Mouse (Mus musculus): ENCODE data around the gene Lama1. TPM values are rescaled to one million over a fixed set of nuclear protein-coding genes. Genes with fewer than 3 reads are reported as not detected.

Gene Lama1
- polyA plus RNA-seq, 1 experiment from 2014 or later: 3.0 TPM

DNA sequence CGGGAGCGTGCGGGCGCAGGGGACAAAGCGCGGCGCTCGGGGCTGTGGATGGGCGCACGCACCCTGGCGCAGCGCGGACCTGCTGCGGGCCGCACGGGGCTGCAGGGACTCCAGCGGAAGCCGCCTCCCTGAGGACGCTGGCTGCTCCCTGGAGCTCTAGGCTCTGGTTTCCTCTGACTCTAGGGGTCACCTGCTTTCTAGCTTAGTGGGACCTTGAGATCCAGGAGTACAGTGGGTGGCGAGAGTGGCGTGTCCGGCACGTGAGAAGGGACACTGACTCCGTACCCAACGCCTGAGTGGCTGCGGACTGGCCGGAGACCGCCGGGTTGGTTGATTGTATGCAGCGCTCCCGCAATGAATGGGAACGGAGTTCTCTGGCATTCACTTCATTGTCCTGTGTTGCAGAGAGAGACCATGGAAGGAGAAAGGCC, 417 bp downstream of the Lama1 start:
- WGBS: 0% methylated on average over 32 of the region's 32 CpGs
- Histone ChIP-seq H3K36me3 (no peaks in the 10 kb centered on the region), H3K4me3 (replicated peaks) (peak overlapping the region; percentile 74), H3K27me3 (replicated peaks) (no peaks in the 10 kb centered on the region), H3K4me2 (replicated peaks) (peak overlapping the region; percentile 100), H3K9ac (peak overlapping the region; percentile 70), H3K4me1 (replicated peaks) (peaks cover 17% of the 10 kb centered on the region; the same call in 1 of the 2 replicates), H3K27ac (no peak overlapping the region), H3K9me3 (no peaks in the 10 kb centered on the region)
- ATAC-seq: peak; percentile 78

DNA sequence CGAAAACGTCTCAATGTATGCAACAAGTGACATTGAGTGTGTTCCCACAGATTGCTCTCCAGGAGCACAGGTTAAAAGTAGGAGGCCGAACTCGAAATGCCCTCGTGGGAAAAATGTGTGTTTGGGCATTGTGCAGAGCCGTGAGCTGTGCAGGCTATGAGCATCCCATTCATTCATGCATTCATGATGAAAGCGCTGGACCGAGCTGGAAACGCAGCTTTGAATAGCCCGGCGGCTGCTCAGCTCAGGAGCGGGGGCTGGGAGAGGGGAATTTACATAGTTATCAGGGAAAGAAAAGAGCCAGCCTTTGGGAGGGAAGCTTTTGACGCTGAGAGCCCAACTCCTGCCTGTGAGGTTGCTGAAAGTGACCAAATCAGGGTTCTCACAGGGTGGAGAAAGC, 1.2 kb downstream of the Lama1 start:
- H3K36me3 ChIP-seq: no peaks in the 10 kb centered on the region
- no peaks in the 10 kb centered on the region for H3K27me3 ChIP-seq (replicated peaks)
- WGBS: 5% methylated on average over 13 of the region's 13 CpGs
- H3K9ac ChIP-seq: no peak overlapping the region
- no peaks in the 10 kb centered on the region for H3K9me3 ChIP-seq
- no peak for ATAC-seq
- peak overlapping the region; percentile 100 for H3K4me2 ChIP-seq (replicated peaks)
- H3K4me1 ChIP-seq (replicated peaks): peaks cover 17% of the 10 kb centered on the region; the same call in 1 of the 2 replicates
- H3K4me3 ChIP-seq (replicated peaks): peak overlapping the region; percentile 74; the same call in 1 of the 2 replicates
- no peak overlapping the region for H3K27ac ChIP-seq

DNA sequence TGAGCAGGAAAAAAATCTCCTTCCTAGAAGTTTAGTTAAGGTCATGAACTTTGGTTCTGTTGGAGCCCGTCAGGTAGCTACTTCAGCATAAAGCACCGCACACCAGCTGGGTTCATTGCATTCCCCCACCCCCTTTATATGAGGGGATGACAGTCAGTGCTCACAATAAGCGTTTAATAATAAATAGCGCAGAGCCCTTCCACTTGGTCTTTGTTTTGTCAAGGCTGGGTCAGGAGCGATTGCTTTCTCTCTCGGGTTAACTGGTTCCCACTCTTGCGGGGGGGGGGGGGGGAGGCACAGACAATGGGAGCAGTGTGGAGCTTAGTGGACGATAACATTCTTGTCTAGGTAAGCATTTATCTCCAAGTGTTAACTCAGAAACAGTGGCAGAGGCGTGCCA, 4.7 kb downstream of the Lama1 start:
- no peaks in the 10 kb centered on the region for H3K9me3 ChIP-seq
- H3K4me3 ChIP-seq (replicated peaks): no peak overlapping the region
- no peaks in the 10 kb centered on the region for H3K36me3 ChIP-seq
- 18% methylated on average over 9 of the region's 9 CpGs for WGBS
- H3K27me3 ChIP-seq (replicated peaks): no peaks in the 10 kb centered on the region
- H3K27ac ChIP-seq: no peak overlapping the region
- H3K4me1 ChIP-seq (replicated peaks): peaks cover 17% of the 10 kb centered on the region; the same call in 1 of the 2 replicates
- no peak overlapping the region for H3K9ac ChIP-seq
- no peak overlapping the region for H3K4me2 ChIP-seq (replicated peaks)
- no peak for ATAC-seq

DNA sequence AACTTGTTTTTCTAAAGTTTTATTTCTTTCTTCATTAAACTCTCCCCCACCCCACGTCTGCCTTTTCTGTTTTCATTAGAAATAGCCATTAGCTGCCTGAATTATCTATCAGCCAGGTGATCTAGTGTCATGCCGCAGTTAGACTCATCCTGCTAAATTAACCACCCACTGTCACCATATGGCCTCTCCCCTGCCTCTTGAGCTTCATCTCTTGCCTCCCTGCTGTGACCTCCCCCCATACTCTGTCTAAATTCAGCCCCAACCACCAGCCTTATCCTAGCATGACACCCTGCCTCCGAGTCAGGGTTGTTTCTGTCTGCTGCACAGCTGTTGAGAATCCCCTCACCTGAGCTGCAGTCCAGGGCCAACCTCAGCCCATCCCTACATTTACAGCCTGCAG, 5.9 kb downstream of the Lama1 start:
- no peak overlapping the region for H3K4me3 ChIP-seq (replicated peaks)
- no peaks in the 10 kb centered on the region for H3K36me3 ChIP-seq
- peaks cover 13% of the 10 kb centered on the region; the same call in 1 of the 2 replicates for H3K4me1 ChIP-seq (replicated peaks)
- no peak for ATAC-seq
- no peak overlapping the region for H3K9ac ChIP-seq
- WGBS: 57% methylated on average over 3 of the region's 3 CpGs
- H3K4me2 ChIP-seq (replicated peaks): no peak overlapping the region
- H3K27me3 ChIP-seq (replicated peaks): no peaks in the 10 kb centered on the region
- no peak overlapping the region for H3K27ac ChIP-seq
- no peaks in the 10 kb centered on the region for H3K9me3 ChIP-seq

DNA sequence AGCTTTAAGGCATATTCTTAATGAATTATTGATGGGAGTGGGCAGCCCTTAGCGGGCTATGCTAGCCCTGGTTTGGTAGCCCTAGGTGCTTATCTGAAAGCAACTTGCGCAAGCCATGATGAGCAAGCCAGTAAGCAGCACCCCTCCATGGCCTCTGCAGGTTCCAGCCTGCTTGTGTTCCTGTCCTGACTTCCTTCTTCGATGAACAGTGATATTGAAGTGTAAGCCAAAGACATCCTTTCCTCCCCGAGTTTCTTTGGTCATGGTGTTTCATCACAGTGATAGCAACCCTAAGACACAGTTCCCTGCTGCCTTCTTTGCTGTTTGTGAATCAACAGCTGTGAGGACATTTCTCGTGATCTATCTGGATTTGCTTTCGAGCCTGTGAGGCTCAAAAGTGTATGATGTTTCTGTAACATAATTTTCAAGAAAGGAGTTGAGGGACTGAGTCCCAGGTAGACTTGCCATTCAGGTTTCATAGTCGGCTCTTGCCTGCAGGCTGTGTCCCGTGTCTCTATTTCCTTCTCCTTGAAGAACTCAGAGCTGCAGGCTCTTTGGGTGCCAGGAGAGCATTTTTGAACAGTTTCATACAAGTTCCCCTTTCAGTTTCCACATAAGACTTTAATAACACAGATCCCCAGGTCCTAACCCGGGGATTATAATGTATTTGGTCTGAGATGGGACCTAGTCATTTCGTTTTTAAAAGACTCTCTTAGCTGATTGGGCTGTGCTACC, 8.1 kb downstream of the Lama1 start:
- Histone ChIP-seq H3K27ac (no peak overlapping the region), H3K4me3 (replicated peaks) (no peak overlapping the region), H3K4me1 (replicated peaks) (peaks cover 6% of the 10 kb centered on the region; the same call in 1 of the 2 replicates), H3K9me3 (no peaks in the 10 kb centered on the region), H3K9ac (no peak overlapping the region), H3K4me2 (replicated peaks) (no peak overlapping the region), H3K27me3 (replicated peaks) (no peaks in the 10 kb centered on the region), H3K36me3 (no peaks in the 10 kb centered on the region)
- no peak for ATAC-seq
- 85% methylated on average over 10 of the region's 10 CpGs for WGBS

DNA sequence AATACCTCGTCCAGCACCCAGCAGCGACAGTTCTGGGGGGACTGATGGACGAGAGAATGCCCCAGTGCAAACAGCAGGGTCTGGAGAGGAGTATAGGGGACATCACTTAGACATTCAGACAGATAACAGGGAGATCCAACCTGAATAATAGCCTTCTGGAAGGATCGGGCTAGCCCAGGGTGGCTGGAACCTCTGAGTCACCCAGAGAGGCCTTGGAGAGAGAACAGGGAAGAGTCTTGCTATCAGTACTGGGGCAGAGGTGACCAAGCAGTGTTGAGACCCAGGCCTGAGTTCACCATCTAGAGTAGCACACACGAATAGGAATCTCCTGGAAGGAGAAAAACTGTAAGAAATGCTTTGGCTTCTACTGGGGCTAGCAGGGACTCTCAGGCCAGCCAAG, 9.3 kb downstream of the Lama1 start:
- H3K27ac ChIP-seq: no peak overlapping the region

DNA sequence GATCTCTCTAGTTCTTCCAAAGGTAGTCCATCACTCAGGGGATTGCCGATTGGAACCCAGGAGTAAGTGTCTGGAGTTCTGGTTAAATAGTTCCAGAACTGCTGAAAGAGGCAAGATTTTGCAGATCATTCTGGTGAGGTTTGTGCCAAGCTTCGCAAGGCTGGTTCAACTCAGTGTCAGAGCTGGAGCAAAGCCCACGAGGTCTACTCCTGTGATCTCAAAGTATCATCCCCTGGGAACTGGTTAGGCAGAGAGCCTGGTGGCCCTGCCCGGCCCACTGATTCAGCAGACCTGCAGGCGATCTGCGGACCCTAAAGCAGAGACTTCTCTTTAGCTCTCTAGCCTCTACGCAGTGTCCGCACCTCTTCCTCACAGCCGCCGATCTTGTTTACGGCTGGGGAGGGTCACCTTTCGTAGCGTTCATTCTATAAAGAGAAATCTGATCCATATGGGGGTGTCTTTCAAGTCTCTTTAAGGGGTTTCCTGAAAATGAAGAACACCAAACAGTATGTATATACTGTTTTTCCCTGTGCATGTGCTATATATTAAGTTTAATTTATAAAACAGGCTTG, 10.8 kb downstream of the Lama1 start:
- Histone ChIP-seq H3K27ac (no peak overlapping the region), H3K27me3 (replicated peaks) (no peaks in the 10 kb centered on the region), H3K4me3 (replicated peaks) (no peak overlapping the region), H3K9ac (no peak overlapping the region; the same call in 1 of the 2 replicates), H3K4me2 (replicated peaks) (no peak overlapping the region), H3K4me1 (replicated peaks) (peaks cover 3% of the 10 kb centered on the region; the same call in 1 of the 2 replicates), H3K36me3 (no peaks in the 10 kb centered on the region), H3K9me3 (no peaks in the 10 kb centered on the region)
- 48% methylated on average over 13 of the region's 13 CpGs for WGBS
- ATAC-seq: no peak

More for the DNA sequence above, 9.3 kb downstream of the Lama1 start:
- Histone ChIP-seq H3K9ac (no peak overlapping the region), H3K4me1 (replicated peaks) (peaks cover 6% of the 10 kb centered on the region; the same call in 1 of the 2 replicates), H3K36me3 (no peaks in the 10 kb centered on the region), H3K27me3 (replicated peaks) (no peaks in the 10 kb centered on the region), H3K4me3 (replicated peaks) (no peak overlapping the region), H3K4me2 (replicated peaks) (no peak overlapping the region), H3K9me3 (no peaks in the 10 kb centered on the region)
- ATAC-seq: no peak
- WGBS: 79% methylated on average over 5 of the region's 5 CpGs

DNA sequence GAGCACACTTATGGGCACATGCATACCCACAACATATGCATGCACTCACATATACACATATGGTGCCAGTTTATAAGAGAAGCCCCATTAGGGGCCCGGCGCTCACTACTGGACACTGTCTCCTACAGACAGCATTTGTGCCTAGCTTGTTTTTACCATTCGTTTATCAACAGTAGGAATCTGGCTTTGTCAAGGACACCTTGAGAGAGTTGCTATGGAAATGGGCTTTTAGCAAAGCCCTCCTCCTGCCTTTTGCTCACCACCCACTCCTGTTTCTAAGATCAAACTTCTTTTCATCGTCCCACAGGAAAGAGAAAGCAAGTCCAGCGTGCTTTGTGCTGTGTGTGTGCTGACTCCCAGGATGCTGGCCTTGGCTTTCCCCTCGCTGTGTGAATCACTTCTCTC, 13.3 kb downstream of the Lama1 start:
- no peak overlapping the region for H3K27ac ChIP-seq
- no peak overlapping the region for H3K4me2 ChIP-seq (replicated peaks)
- no peak for ATAC-seq
- H3K27me3 ChIP-seq (replicated peaks): no peaks in the 10 kb centered on the region
- WGBS: 63% methylated on average over 6 of the region's 6 CpGs
- H3K9me3 ChIP-seq: no peaks in the 10 kb centered on the region
- H3K4me1 ChIP-seq (replicated peaks): peaks cover 3% of the 10 kb centered on the region; the same call in 1 of the 2 replicates
- no peak overlapping the region for H3K4me3 ChIP-seq (replicated peaks)
- no peak overlapping the region for H3K9ac ChIP-seq
- H3K36me3 ChIP-seq: no peaks in the 10 kb centered on the region

DNA sequence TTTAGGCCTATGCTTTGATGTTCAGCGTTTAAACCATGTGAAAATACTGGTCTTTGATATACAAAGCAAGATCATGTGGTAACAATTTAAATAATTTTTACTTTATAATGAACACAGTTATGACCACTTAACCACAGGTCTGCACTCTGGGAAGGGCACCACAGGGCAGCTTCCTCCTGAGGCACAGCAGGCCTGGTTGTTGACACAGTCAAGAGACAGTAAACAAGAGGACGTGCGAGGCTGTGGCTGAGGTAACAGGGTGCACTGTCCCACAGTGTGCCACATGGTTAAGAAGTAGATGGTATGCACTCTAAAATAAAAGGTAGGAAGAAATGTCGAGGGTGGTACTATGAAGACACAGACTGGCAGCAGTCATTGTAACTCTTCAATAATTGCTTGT, 14.3 kb downstream of the Lama1 start:
- Histone ChIP-seq H3K4me1 (replicated peaks) (peaks cover 3% of the 10 kb centered on the region; the same call in 1 of the 2 replicates), H3K4me3 (replicated peaks) (no peak overlapping the region), H3K27ac (no peak overlapping the region), H3K36me3 (no peaks in the 10 kb centered on the region), H3K4me2 (replicated peaks) (no peak overlapping the region), H3K27me3 (replicated peaks) (no peaks in the 10 kb centered on the region), H3K9me3 (no peaks in the 10 kb centered on the region), H3K9ac (no peak overlapping the region)
- 38% methylated on average over 4 of the region's 4 CpGs for WGBS
- peak; percentile 58 for ATAC-seq

DNA sequence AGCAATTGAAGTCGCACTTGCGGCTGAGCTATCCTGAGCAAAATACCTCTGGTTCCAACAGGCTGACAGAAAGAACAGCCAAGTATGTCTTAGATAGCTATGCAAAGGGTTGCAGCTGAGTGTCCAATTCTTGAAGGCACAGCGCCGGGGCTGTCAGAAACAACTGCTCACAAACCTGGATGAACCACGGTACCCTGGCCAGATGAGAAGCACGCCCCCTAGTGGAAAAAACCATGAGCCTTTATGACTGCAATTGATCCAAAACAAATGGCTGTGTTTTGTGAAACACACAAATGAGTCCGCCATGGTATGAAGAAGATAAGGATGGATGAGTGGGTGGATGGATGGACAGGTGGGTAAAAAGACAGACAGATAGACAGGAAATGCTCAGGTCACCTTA, 15.9 kb downstream of the Lama1 start:
- peaks cover under 1% of the 10 kb centered on the region; the same call in 1 of the 2 replicates for H3K4me1 ChIP-seq (replicated peaks)
- no peak overlapping the region for H3K4me3 ChIP-seq (replicated peaks)
- H3K27ac ChIP-seq: no peak overlapping the region
- H3K9ac ChIP-seq: no peak overlapping the region
- ATAC-seq: no peak
- H3K27me3 ChIP-seq (replicated peaks): no peaks in the 10 kb centered on the region
- no peaks in the 10 kb centered on the region for H3K36me3 ChIP-seq
- H3K4me2 ChIP-seq (replicated peaks): no peak overlapping the region
- 79% methylated on average over 7 of the region's 7 CpGs for WGBS
- H3K9me3 ChIP-seq: no peaks in the 10 kb centered on the region

DNA sequence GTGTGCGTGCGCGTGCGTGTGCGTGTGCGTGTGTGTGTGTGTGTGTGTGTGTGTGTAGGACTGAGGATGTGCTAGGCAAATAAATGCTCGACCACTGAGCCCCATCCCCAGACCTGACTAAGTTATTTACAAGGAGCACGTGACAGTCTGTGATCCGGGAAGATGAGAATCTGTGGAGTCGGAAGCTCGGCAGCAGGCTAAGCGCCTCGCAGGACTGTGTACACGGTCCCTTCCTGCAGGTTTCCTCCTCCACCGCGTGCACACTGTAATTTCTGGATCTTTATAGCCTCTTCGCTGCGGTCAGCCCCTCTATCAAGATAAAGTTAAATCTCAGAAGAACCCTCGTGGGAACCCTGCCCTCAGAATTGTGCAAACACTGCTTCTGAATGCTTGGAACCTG, 18.4 kb downstream of the Lama1 start:
- Histone ChIP-seq H3K4me1 (replicated peaks) (no peaks in the 10 kb centered on the region), H3K9me3 (no peaks in the 10 kb centered on the region), H3K36me3 (no peaks in the 10 kb centered on the region), H3K4me2 (replicated peaks) (peak overlapping the region; percentile 31; the same call in 1 of the 2 replicates), H3K27ac (no peak overlapping the region), H3K27me3 (replicated peaks) (no peaks in the 10 kb centered on the region), H3K9ac (no peak overlapping the region), H3K4me3 (replicated peaks) (no peak overlapping the region)
- ATAC-seq: peak; percentile 49; the same call in 1 of the 2 replicates
- WGBS: 57% methylated on average over 19 of the region's 19 CpGs

DNA sequence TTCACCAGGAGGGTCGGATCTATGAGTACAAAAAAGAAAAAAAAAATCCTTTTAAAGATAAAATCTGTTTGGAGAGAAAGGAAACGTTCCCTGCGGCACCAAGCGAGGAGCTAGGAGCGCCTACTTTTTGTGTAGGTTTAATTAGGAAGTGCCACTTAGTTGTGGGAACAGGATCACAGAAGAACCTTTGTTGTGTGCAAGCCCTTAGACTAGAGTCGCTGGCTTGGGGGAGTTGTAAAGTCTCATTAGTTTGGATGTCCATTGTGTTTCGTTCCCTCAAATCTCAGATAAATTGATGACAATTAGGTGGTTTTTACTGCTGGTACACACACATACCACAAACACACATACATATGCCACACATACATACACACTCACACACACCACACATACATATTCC, 25.0 kb downstream of the Lama1 start:
- no peak overlapping the region for H3K4me2 ChIP-seq (replicated peaks)
- H3K36me3 ChIP-seq: no peaks in the 10 kb centered on the region
- H3K27ac ChIP-seq: no peak overlapping the region
- no peaks in the 10 kb centered on the region for H3K27me3 ChIP-seq (replicated peaks)
- 0 out of 2 replicates have a peak, but pooled peaks cover 3% of the 10 kb centered on the region for H3K4me1 ChIP-seq (replicated peaks)
- H3K9me3 ChIP-seq: no peaks in the 10 kb centered on the region
- no peak overlapping the region for H3K9ac ChIP-seq
- ATAC-seq: no peak
- WGBS: 78% methylated on average over 7 of the region's 7 CpGs
- H3K4me3 ChIP-seq (replicated peaks): no peak overlapping the region

All from intestine, embryonic 15.5 days (tissue).